Mouse (Mus musculus): ENCODE measurements around the gene Gm13124. TPM values are rescaled to one million over a fixed set of nuclear protein-coding genes. Genes with fewer than 3 reads are reported as not detected.
A peak's percentile ranks its signal among the peaks of the same experiment; 100 is the strongest.
"Not testable (repeated sequence)": the region's sequence is repeated elsewhere in the genome, so short reads cannot be mapped to it uniquely, and the experiment has no call there.

Gene Gm13124
- total RNA-seq (2015): not detected in 2 replicates
- total RNA-seq (2017): not detected in 2 replicates

DNA sequence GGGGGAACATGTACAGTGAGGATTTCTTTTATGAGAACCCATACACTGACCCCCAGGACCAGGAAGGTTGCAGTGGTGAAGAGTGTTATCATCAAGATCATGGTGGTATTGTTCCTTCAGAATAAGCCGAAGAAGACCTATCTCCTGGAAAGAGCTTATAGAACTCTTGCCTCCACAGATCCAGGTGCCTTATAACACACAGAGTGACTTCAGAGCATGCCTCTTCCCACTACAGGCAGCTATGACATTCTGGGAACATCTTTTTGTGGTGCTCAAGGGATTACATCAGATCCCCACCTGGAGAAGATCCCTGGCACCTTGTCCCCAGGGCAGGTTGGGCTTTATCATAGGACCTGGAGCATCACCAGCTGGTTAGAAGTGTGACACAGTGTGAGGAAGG is at the start of gene Gm13124:
Gene Gm13124 (minus strand): TSS at position 101 of the 400 bp plus-strand sequence.
- ATAC-seq (ENCODE audit: poor library complexity, severe bottlenecking): no peak

GRCm38 (mm10) chr4:144614586-144614985 is 49.7 kb upstream of the Gm13124 start:
- no peak for ATAC-seq (ENCODE audit: poor library complexity, severe bottlenecking)

- no peak for ATAC-seq (ENCODE audit: poor library complexity, severe bottlenecking)
These were observed 48.5 kb upstream of the Gm13124 start, which contains the start of gene Aadacl4 for GRCm38 (mm10) chr4:144613407-144613806. Gene Aadacl4, plus strand, starts transcription at chr4:144613707.

DNA sequence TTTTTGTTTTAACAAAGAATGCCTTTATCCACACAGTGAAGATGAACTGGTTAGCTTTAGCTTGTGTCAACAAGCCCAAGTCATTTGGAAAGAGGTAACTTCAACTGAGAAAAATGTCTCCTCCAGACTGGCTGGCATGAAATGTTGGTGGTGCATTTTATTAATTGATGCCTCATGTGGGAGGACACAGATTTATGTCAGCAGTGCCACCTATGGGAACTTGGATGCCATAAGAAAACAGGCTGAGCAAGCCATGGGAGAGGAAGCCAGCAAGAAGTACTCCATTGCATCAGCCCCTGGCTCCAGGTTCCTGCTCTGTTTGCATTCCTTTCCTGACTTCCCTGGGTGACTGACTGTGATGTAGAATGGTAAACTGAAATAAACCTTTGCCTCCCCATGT is 27.9 kb upstream of the Gm13124 start:
- ATAC-seq (ENCODE audit: poor library complexity, severe bottlenecking): no peak

DNA sequence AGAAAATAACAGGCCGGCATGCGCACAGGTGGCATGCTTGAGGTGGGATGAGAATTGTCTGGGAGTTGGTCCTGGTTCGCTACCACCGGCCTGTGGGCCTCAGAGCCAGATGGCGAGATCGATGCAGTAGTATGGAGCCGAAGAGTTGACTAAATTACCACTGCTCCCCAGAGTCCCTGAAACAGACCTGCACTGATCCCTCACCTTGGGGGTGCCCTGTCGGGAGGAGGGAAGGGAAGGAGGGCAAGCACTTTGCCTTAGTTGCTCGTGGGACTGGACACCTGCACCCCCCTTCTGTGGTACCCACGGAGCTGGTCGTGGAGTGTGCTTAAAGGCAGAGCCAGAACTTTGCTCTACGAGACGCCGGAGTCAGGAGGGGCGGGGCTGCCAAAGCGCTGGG is 21.3 kb upstream of the Gm13124 start:
- peak; percentile 57 for ATAC-seq (ENCODE audit: poor library complexity, severe bottlenecking)

DNA sequence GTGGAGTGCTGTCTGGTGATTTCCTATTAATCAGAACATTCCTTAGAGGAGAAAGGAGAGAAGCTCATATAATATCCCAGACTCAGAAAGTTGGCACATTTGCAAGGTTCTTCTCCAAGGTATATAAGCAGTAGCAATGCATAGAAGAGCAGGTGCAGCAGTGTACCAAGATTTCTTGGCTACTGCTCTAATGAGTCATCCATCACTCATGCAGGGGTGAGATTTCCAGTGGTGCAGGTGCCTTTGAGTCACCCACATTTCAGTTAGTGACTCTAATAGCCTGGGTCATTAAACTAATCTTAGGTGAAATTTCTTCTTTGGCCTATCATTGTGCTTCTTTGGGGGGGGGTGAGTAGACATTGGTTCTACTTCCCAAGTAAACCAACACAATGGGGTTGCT is 2.8 kb upstream of the Gm13124 start:
- ATAC-seq (ENCODE audit: poor library complexity, severe bottlenecking): no peak

- ATAC-seq (ENCODE audit: poor library complexity, severe bottlenecking): no peak
These were observed 3.7 kb downstream of the Gm13124 start for GRCm38 (mm10) chr4:144561205-144561604.

- ATAC-seq (ENCODE audit: poor library complexity, severe bottlenecking): no peak; the same call in 1 of the 2 replicates
These were observed 5.1 kb downstream of the Gm13124 start for GRCm38 (mm10) chr4:144559792-144560191.

DNA sequence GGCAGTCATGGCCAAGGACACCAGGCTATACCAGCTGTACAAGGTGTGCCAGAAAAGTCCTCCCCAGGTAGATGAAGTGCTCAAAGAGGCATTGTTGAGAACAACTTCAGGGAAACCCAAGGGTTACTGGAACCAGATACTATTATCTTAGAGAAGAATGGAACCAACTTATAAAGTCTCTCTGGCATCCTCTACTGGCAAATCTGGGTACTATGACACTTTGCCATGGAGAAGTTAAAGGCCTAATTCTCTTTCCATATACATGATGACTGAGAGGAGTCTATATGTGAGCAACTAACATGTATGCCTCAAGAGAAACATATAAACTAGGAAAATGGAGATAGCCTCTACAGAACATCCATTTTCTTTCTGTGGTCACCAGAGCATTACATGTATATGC is 13.8 kb downstream of the Gm13124 start:
- ATAC-seq (ENCODE audit: poor library complexity, severe bottlenecking): no peak

DNA sequence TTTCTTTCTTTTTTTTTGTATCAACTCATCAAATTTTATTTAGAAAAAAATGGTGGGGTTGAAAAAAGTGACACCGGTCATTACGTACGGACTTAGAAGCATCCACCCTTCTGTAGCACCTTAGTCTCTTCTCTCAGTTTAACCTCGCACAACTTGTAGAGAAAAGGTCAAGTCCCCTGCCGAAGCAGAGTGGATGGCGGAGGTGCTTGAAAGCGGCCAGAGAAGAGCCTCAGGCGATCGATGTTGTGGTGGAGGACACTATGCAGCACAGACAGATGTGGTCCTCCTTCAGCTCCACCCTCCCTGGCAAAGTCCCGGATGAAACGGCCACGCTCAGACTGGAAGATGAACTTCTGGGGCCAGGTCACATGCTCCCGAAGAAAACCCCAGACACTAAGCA is 19.6 kb downstream of the Gm13124 start:
- ATAC-seq (ENCODE audit: poor library complexity, severe bottlenecking): not testable (repeated sequence)

- ATAC-seq (ENCODE audit: poor library complexity, severe bottlenecking): no peak
These were observed 20.2 kb downstream of the Gm13124 start for GRCm38 (mm10) chr4:144544689-144545088.

- ATAC-seq (ENCODE audit: poor library complexity, severe bottlenecking): no peak
These were observed 45.4 kb downstream of the Gm13124 start, which contains the start of gene 9430007A20Rik for GRCm38 (mm10) chr4:144519522-144519921. Gene 9430007A20Rik, plus strand, starts transcription at chr4:144519822.

DNA sequence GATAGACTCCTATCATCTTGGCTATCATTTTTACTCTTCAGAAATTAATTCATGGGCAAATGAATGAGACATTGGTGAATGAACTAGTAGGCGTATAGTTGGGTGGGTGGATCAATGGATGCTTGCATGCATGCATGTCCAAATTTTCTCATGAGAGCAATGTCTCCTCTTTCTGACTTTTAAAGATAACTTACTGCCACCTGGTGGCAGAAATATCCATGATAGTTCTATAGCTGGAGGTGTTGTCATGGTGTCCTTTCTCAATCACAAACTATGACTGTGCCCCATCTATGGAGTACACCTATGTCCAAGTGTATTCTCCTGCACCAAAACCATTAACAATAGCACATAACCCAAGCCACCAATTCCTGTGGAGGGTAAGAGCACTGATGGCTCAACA is 58.4 kb downstream of the Gm13124 start:
- ATAC-seq (ENCODE audit: poor library complexity, severe bottlenecking): no peak

Other genes with a start within 250 kb of the Gm13124 start
- gene Gm13128, start 234.9 kb downstream of the Gm13124 start, total RNA-seq (2015): not detected in 2 replicates
- gene Gm13128, start 234.9 kb downstream of the Gm13124 start, total RNA-seq (2017): not detected in 2 replicates
- gene Gm13119, start 207.2 kb downstream of the Gm13124 start, total RNA-seq (2015): not detected in 2 replicates
- gene Gm13119, start 207.2 kb downstream of the Gm13124 start, total RNA-seq (2017): not detected in 2 replicates
- not detected in 2 replicates for gene Pramef20, start 187.2 kb downstream of the Gm13124 start, total RNA-seq (2015)
- not detected in 2 replicates for gene Pramef20, start 187.2 kb downstream of the Gm13124 start, total RNA-seq (2017)
- not detected in 2 replicates for gene Pramef12, start 156.7 kb downstream of the Gm13124 start, total RNA-seq (2015)
- gene Pramef12, start 156.7 kb downstream of the Gm13124 start, total RNA-seq (2017): not detected in 2 replicates
- not detected in 2 replicates for gene 1700012P22Rik, start 126.4 kb downstream of the Gm13124 start, total RNA-seq (2015)
- gene 1700012P22Rik, start 126.4 kb downstream of the Gm13124 start, total RNA-seq (2017): not detected in 2 replicates
- gene Gm9944, start 111.8 kb downstream of the Gm13124 start, total RNA-seq (2015): not detected in 2 replicates
- not detected in 2 replicates for gene Gm9944, start 111.8 kb downstream of the Gm13124 start, total RNA-seq (2017)
- not detected in 2 replicates for gene Aadacl3, start 101.4 kb downstream of the Gm13124 start, total RNA-seq (2015)
- not detected in 2 replicates for gene Aadacl3, start 101.4 kb downstream of the Gm13124 start, total RNA-seq (2017)
- gene 9430007A20Rik, start 45.3 kb downstream of the Gm13124 start, total RNA-seq (2015): not detected in 2 replicates
- not detected in 2 replicates for gene 9430007A20Rik, start 45.3 kb downstream of the Gm13124 start, total RNA-seq (2017)
- not detected in 2 replicates for gene Aadacl4, start 48.6 kb upstream of the Gm13124 start, total RNA-seq (2015)
- gene Aadacl4, start 48.6 kb upstream of the Gm13124 start, total RNA-seq (2017): not detected in 2 replicates
- not detected in 2 replicates for gene Gm436, start 121.2 kb upstream of the Gm13124 start, total RNA-seq (2015)
- gene Gm436, start 121.2 kb upstream of the Gm13124 start, total RNA-seq (2017): not detected in 2 replicates
- not detected in 2 replicates for gene Gm13178, start 156.3 kb upstream of the Gm13124 start, total RNA-seq (2015)
- gene Gm13178, start 156.3 kb upstream of the Gm13124 start, total RNA-seq (2017): not detected in 2 replicates
- not detected in 2 replicates for gene Gm438, start 221.4 kb upstream of the Gm13124 start, total RNA-seq (2015)
- not detected in 2 replicates for gene Gm438, start 221.4 kb upstream of the Gm13124 start, total RNA-seq (2017)